Comparison of ENCODE assay signal across 22 mouse cellular contexts in the genomic region with DNA sequence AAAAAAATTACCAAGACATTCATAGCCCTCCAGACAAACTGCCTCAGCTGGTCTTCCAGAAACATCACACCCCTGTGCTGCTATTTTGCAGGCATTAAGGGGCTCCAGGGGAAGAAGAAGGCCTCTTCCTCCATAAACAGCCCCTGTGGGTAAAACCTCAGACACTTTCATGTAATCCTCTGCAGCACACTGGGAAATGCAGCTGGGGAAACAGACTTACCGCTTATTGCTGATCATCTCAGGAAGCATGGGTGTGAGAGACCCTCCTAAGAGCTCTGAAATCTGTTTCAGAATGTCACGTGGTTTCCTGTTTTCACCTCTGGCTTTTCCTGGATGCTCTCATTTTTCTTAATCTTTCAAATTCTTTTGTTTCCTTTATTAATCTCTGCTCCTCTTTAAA.
A peak's percentile ranks its signal among the peaks of the same experiment; 100 is the strongest.
DNase-seq lines count a peak whose midpoint lies in the region; ATAC-seq and TF ChIP-seq lines count a peak whose summit lies in the region.
"Had no signal": no experiment of that assay in that cellular context is flagged by ENCODE, and none has a peak within 500 bp of the region (broad histone marks: within the 10 kb centered on the region; RNA-seq: fewer than 3 reads in every experiment).

No protein-coding gene starts in this region.

- no peak overlapping the region for H3K4me3 ChIP-seq in heart, adult 2 months
- no peak overlapping the region for H3K4me3 ChIP-seq in hindbrain, embryonic 15.5 days
- H3K4me3 ChIP-seq in hindbrain, embryonic 13.5 days = no peak overlapping the region
- no peak overlapping the region for H3K4me3 ChIP-seq in midbrain, embryonic 16.5 days (ENCODE audit: low read depth, low read length)
- H3K4me3 ChIP-seq in midbrain, embryonic 13.5 days (replicated peaks) = no peak overlapping the region
- H3K4me3 ChIP-seq: embryonic facial prominence, embryonic 10.5 days; erythroblast, embryonic 14.5 days; left cerebral cortex, adult 2 months; lung, embryonic 15.5 days had no signal

- H3K27ac ChIP-seq in heart, adult 2 months = peak overlapping the region; percentile 66; the same call in 1 of the 2 replicates
- H3K27ac ChIP-seq in hindbrain, embryonic 15.5 days (replicated peaks) = 0 out of 2 replicates have a peak overlapping the region, but pooled peaks have one; percentile 48
- no peak overlapping the region for H3K27ac ChIP-seq in hindbrain, embryonic 13.5 days
- peak overlapping the region; percentile 47; the same call in 1 of the 2 replicates for H3K27ac ChIP-seq in midbrain, embryonic 16.5 days (ENCODE audit: low read length)
- H3K27ac ChIP-seq in midbrain, embryonic 13.5 days = no peak overlapping the region
- H3K27ac ChIP-seq: embryonic facial prominence, embryonic 10.5 days; hindbrain, postnatal 0 days; left cerebral cortex, adult 2 months; lung, embryonic 15.5 days had no signal

- no peak for ATAC-seq in hindbrain, embryonic 15.5 days (ENCODE audit: low FRiP score, low read depth)
- ATAC-seq in hindbrain, embryonic 13.5 days (ENCODE audit: low FRiP score) = no peak
- ATAC-seq in midbrain, embryonic 16.5 days = no peak
- ATAC-seq in midbrain, embryonic 13.5 days = no peak
- ATAC-seq: forebrain, embryonic 14.5 days; hindbrain, postnatal 0 days had no signal

- intact Hi-C loops in heart, adult 2 months (cut with DNase I) = loop anchor here (5.0 kb wide), 3 partner anchors 142 to 228 kb away; no protein-coding TSS in a partner anchor
- intact Hi-C loops in heart, postnatal 10 days (cut with DNase I) = loop anchor here (5.0 kb wide), 2 partner anchors 163 to 188 kb away; no protein-coding TSS in a partner anchor

- peaks cover 13% of the 10 kb centered on the region for H3K36me3 ChIP-seq in heart, adult 2 months (ENCODE audit: control insufficient read depth, insufficient read depth, low read length)
- H3K36me3 ChIP-seq in hindbrain, embryonic 15.5 days = no peaks in the 10 kb centered on the region
- no peaks in the 10 kb centered on the region for H3K36me3 ChIP-seq in hindbrain, embryonic 13.5 days
- H3K36me3 ChIP-seq in midbrain, embryonic 16.5 days (ENCODE audit: control insufficient read depth, insufficient read depth, low read length) = no peaks in the 10 kb centered on the region
- H3K36me3 ChIP-seq in midbrain, embryonic 13.5 days = no peaks in the 10 kb centered on the region
- H3K36me3 ChIP-seq: embryonic facial prominence, embryonic 10.5 days; lung, embryonic 15.5 days had no signal

- H3K27me3 ChIP-seq in heart, adult 2 months (ENCODE audit: control insufficient read depth, insufficient read depth, low read length) = no peaks in the 10 kb centered on the region
- no peaks in the 10 kb centered on the region for H3K27me3 ChIP-seq in hindbrain, embryonic 15.5 days
- no peaks in the 10 kb centered on the region for H3K27me3 ChIP-seq in hindbrain, embryonic 13.5 days
- H3K27me3 ChIP-seq in midbrain, embryonic 16.5 days (ENCODE audit: control insufficient read depth, insufficient read depth, low read depth, low read length) = no peaks in the 10 kb centered on the region
- no peaks in the 10 kb centered on the region for H3K27me3 ChIP-seq in midbrain, embryonic 13.5 days
- H3K27me3 ChIP-seq: CH12.LX; lung, embryonic 15.5 days had no signal

- H3K9me3 ChIP-seq in hindbrain, embryonic 15.5 days = no peaks in the 10 kb centered on the region
- no peaks in the 10 kb centered on the region for H3K9me3 ChIP-seq in hindbrain, embryonic 13.5 days
- H3K9me3 ChIP-seq in midbrain, embryonic 16.5 days (replicated peaks; ENCODE audit: control insufficient read depth, low read length, poor library complexity, severe bottlenecking) = no peaks in the 10 kb centered on the region
- H3K9me3 ChIP-seq in midbrain, embryonic 13.5 days = no peaks in the 10 kb centered on the region
- H3K9me3 ChIP-seq: embryonic facial prominence, embryonic 10.5 days; lung, embryonic 15.5 days had no signal

- peaks cover 3% of the 10 kb centered on the region for H3K4me1 ChIP-seq in heart, adult 2 months (ENCODE audit: control insufficient read depth, insufficient read depth, low read length)
- H3K4me1 ChIP-seq in hindbrain, embryonic 15.5 days (replicated peaks) = no peaks in the 10 kb centered on the region
- no peaks in the 10 kb centered on the region; the same call in 1 of the 2 replicates for H3K4me1 ChIP-seq in hindbrain, embryonic 13.5 days (replicated peaks)
- 0 out of 2 replicates have a peak, but pooled peaks cover 4% of the 10 kb centered on the region for H3K4me1 ChIP-seq in midbrain, embryonic 16.5 days (ENCODE audit: control insufficient read depth, insufficient read depth, low read length)
- no peaks in the 10 kb centered on the region for H3K4me1 ChIP-seq in midbrain, embryonic 13.5 days (replicated peaks)
- H3K4me1 ChIP-seq: embryonic facial prominence, embryonic 10.5 days had no signal

- DNase-seq in heart, adult 2 months = no peak
- DNase-seq in heart, postnatal 10 days = no peak
- DNase-seq in thymus, postnatal 36 days = peak; percentile 5 to 31
- DNase-seq in left cerebral cortex, adult 8-10 months (ENCODE audit: low spot score in 2 of 2) = no peak
- DNase-seq: adrenal gland, adult 2 months; cerebellum, adult 11 months; cerebellum, postnatal 25 days; heart, adult 11 months; kidney, adult 11 months; kidney, postnatal 14 days; right cerebral cortex, postnatal 25 days had no signal

- H3K79me2 ChIP-seq in heart, adult 2 months (replicated peaks; ENCODE audit: control insufficient read depth, insufficient read depth, low read length) = no peaks in the 10 kb centered on the region

- no peak overlapping the region for H3K9ac ChIP-seq in heart, adult 2 months (ENCODE audit: low read depth, low read length)
- no peak overlapping the region for H3K9ac ChIP-seq in hindbrain, embryonic 15.5 days
- H3K9ac ChIP-seq in hindbrain, embryonic 13.5 days = no peak overlapping the region
- no peak overlapping the region for H3K9ac ChIP-seq in midbrain, embryonic 16.5 days (ENCODE audit: low read depth, low read length)
- no peak overlapping the region for H3K9ac ChIP-seq in midbrain, embryonic 13.5 days (replicated peaks)
- H3K9ac ChIP-seq: lung, embryonic 15.5 days had no signal

- TF ChIP-seq CTCF in heart, adult 2 months (IDR thresholded peaks at IDR 0.05) = no peak

- TF ChIP-seq POLR2A in heart, adult 2 months (IDR thresholded peaks at IDR 0.05; ENCODE audit: insufficient read depth, low read depth, low read length) = no peak

- H3K4me2 ChIP-seq in hindbrain, embryonic 15.5 days = no peak overlapping the region
- no peak overlapping the region for H3K4me2 ChIP-seq in hindbrain, embryonic 13.5 days
- no peak overlapping the region for H3K4me2 ChIP-seq in midbrain, embryonic 16.5 days (ENCODE audit: low read length)
- H3K4me2 ChIP-seq in midbrain, embryonic 13.5 days (replicated peaks) = no peak overlapping the region
- H3K4me2 ChIP-seq: lung, embryonic 15.5 days had no signal

- 30% methylated on average over 2 of the region's 2 CpGs for WGBS in heart, adult 2 months
- whole genome bisulfite sequencing in hindbrain, embryonic 15.5 days = 58% methylated on average over 2 of the region's 2 CpGs
- 56% methylated on average over 2 of the region's 2 CpGs for WGBS in hindbrain, embryonic 13.5 days
- WGBS in midbrain, embryonic 16.5 days = 53% methylated on average over 2 of the region's 2 CpGs
- 60% methylated on average over 2 of the region's 2 CpGs for WGBS in midbrain, embryonic 13.5 days

- no peak for TF ChIP-seq EP300 in heart, adult 2 months (IDR thresholded peaks at IDR 0.05; ENCODE audit: insufficient read depth, low read depth, low read length)

Comparison
In these comparisons a context has a peak if more than half of its experiments do, and no peak if none do; other contexts are left out.
1. H3K27ac ChIP-seq: peak in heart, adult 2 months (single experiment), hindbrain, embryonic 15.5 days (single experiment) and midbrain, embryonic 16.5 days (single experiment); none in hindbrain, embryonic 13.5 days (single experiment) and midbrain, embryonic 13.5 days (single experiment).
2. DNase-seq: peak in thymus, postnatal 36 days (2 of 2); none in heart, adult 2 months (0 of 2), heart, postnatal 10 days (0 of 2) and left cerebral cortex, adult 8-10 months (0 of 2).